Mouse (Mus musculus) adrenal gland, postnatal 36 days (tissue): ENCODE data around the gene Pom121l2. TPM values are rescaled to one million over a fixed set of nuclear protein-coding genes. Genes with fewer than 3 reads are reported as not detected.
A peak's percentile ranks its signal among the peaks of the same experiment; 100 is the strongest.

Source experiments
- DNase-seq, 2 experiments: peaks; one replicate each; pipeline ENCODE4 v3.0.0; 2021; ENCODE audit warnings: mixed read lengths in 1 of 2
- long read RNA-seq, 2 experiments: library from polyadenylated mRNA; stranded (forward); transcript quantifications; one replicate each; pipeline ENCODE4 v2.0.0; 2021; ENCODE audit warnings: borderline sequencing depth in 2 of 2
- total RNA-seq, 2 experiments: library from RNA; stranded (reverse); gene quantifications; 2 replicates each; pipeline ENCODE4 v1.2.3; 2021

The Pom121l2 gene
- not detected for total RNA-seq
- long read RNA-seq, experiment 1: 0 reads
- long read RNA-seq, experiment 2: 0 reads

DNA sequence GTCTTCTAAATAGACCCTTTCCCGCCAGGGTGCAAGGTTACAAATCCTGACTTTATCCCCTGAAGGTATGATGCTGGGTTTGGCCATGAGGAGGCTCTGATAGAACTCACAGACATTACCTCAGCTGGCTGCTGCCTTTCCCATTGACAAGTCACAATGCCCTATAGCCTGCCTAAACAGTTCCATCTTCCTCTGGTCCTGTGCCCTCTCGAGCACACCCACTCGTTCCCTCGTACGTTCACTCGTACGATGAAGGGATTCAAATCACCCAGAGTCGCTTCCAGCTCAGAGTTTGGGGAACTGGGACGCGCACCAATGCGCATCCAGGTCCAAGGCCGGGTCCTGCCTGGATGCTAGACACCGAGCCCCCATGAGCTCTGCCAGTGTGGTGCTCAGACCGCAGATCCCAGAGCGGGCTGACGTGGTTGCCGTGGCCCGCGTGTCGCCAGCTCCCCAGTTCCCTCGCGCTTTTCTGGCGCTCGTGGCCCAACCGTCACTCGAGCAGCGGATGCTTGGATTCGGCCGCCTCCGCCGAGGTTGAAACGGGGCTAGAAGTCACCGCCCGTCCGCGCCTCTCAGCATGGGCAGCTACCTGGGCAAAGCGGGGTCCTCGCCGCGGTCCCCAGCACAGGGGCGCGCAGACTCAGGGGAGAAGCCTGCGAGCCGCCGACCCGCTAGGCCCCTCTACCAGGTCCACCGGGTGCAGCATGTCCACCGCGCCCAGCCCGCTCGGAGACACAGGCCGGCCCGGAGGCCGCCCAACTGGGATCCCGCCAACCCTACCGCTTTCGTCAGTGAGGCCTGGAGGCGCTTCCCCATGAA lies at the start of gene Pom121l2:
Gene Pom121l2 (plus strand): TSS at position 214 of the 822 bp plus-strand sequence.
- peak; percentile 40 to 51 for DNase-seq

- DNase-seq: no peak
Measured at GRCm38 (mm10) chr13:21931740-21932139, 49.3 kb upstream of the Pom121l2 start.

DNA sequence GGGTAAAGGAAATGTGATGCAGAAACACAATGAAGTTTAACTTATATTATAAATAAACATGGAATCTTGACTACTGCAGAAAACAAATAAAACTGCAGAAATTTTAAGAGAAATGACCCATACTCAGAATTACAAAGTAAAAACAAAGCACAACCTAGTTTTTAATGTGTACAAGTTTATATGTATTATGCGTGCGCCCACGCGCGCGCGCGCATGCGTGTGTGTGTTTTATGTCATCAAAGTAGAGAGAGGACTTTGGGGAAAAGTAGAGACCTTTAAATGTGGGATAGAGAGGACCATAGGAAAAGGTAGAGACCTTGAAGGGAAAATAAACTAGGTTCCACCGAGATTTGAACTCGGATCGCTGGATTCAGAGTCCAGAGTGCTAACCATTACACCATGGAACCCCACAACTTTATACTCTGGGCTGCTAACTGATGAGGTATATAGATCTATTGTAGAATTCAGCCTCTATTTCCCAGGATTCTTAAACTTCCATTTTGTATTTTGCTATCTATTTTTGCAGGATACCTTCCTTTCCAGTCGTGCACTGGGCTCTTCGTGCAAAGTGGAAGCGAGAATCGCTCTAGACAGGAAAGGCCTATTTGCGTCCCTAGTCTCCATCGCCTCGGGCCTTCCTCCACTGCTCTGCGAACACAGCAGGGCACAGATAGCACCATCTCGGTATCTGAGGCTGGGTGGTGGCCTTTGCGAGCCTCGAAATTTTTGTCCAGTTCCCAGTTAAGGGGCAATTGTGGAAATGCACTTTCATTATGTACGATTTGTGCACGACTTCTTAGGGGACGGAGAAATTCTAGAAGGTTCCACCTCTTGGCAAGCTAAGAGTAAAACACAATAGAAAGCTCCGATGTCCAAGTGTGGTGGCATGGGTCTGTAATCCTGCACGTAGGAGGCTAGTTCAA lies 47.1 kb upstream of the Pom121l2 start:
- DNase-seq: no peak

- DNase-seq: peak; percentile 68 to 69
Measured at GRCm38 (mm10) chr13:21934982-21935791, 45.8 kb upstream of the Pom121l2 start.

DNA sequence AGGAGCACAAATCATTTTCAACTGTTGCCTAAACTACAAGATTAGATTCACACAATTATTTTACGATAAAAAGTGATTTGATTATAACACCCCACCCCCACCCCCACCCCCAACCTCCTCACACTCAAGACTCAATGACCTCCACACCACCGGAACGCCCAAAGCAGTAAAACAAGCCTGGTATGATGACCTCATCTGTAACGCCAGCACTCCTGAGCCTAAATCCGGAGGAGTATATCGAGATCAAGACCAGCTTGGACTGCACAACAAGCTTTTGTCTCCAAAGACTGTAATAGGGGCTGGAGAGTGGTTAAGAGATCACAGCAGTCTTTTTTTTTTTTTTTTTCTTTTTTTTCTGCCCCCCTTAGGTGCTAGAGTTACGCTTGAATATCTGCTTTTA lies 45.2 kb upstream of the Pom121l2 start:
- no peak for DNase-seq

DNA sequence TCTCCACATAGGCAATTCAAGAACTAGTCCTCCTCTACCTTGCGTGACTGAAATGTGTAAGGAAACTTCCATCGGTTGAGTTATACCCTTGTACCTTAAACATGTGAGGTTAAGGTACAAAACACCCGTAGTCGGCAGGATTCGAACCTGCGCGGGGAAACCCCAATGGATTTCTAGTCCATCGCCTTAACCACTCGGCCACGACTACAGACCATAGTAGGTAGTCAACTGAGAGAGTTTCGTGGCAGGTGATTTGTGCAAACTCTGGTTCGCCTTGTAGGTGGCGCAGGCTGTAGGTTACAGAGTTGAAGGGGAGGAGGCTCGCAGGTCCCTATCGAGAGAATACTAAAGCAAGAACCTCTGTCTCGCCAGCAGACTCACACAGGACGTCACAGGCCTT lies 44.0 kb upstream of the Pom121l2 start:
- peak in 1 of 2 experiments; percentile 5 for DNase-seq

- DNase-seq: peak; percentile 88 to 90
Measured at GRCm38 (mm10) chr13:21940213-21940612, 40.8 kb upstream of the Pom121l2 start.

- DNase-seq: peak; percentile 85 to 90
Measured at GRCm38 (mm10) chr13:21940811-21941321, 40.1 kb upstream of the Pom121l2 start.

DNA sequence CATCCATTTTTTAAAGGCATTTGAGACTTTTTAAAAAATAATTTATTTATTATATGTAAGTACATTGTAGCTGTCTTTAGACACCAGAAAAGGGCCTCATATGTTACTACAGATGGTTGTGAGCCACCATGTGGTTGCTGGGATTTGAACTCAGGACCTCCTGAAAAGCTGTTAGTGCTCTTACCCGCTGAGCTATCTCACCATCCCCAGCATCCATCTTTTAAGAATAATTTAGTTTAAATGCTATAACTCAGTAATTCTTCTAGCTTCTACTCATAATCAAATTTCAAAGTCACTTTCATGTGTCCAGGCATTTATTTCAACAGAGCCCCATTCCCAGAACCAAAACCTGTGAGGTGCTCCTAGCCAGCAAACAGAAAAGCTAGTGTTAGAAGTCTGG lies 37.4 kb upstream of the Pom121l2 start:
- no peak for DNase-seq

DNA sequence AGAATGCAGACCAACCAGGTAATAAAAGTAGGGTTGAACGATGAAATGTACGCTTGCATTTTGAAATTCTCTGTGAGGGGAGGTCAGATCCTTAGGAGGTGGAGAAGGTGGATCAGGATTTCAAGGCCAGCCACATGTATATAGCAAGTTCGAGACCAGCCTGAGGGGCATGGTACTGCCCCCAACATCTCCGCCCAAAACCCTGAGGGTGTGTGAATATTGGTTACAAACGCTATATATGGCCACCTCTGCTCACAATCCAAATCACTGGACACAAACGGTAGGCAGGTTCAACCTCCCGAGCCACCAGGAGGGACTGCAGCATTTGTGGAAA lies 36.4 kb upstream of the Pom121l2 start:
- no peak for DNase-seq

DNA sequence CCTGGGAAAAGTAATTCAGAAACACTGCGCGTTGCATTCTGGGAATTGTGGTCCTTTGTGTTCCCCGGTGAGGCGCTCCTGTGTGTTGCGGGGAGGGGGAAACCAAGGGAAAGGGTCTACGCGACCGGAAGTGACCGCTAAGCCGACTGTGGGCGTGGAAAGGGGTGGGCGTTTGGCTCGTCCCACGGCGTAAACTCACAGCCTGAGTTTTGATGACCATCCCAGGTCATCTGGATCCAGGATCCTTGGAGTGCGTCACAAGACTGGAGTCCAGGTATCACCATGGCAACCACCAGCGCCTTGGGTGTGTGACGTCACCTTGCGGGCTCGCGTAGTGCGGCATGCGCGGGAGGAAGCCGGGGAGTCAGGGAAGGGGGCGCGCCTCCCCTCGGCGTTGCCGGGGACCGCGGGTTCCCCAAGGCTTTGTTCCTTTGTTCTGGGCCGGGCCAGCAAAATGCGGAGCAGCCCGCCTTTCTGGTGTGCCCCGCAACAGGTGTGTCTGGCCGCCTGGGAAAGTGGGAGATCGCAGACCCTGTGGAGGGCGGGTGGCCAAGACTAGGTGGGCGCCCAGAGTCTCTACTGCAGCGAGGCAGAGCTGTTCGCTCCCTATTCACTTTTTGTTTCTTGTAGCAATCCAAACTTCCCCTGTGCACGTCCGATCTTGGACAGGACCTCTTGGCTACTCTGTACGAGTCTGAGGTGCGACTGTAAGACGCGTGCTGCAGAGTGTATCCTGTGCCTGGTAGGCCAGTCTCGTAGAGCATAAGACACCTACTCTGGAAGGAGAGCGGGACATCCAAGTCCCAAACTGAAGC lies 35.9 kb upstream of the Pom121l2 start, which contains the start of gene Zfp184:
Gene Zfp184 (plus strand): TSS at position 169 of the 815 bp plus-strand sequence.
- DNase-seq: peak; percentile 88 to 90

DNA sequence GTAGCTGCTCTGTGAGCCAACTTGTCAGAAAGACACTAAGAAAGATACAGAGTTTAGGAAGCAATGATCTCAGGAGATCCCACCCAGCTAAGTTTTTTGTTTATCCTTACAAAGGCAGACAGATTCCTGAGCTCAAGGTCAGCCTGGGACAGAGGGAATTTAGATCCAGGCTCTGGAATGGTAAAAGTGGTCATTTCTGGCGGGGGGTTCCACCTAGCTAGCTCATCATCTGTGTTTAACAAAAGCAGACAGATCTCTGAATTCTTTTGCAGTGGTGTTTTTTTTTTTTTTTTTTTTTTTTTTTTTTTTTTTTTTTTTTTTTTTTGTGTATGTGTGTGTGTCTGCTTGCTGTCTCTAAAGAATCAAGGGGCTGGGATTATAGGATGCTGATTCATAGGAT lies 11.7 kb upstream of the Pom121l2 start:
- no peak for DNase-seq

- no peak for DNase-seq
Measured at GRCm38 (mm10) chr13:21969816-21970215, 11.2 kb upstream of the Pom121l2 start.

- DNase-seq: no peak
Measured at GRCm38 (mm10) chr13:21971641-21972040, 9.4 kb upstream of the Pom121l2 start.

- DNase-seq: peak; percentile 90 to 94
Measured at GRCm38 (mm10) chr13:21974221-21974725, 6.7 kb upstream of the Pom121l2 start.

DNA sequence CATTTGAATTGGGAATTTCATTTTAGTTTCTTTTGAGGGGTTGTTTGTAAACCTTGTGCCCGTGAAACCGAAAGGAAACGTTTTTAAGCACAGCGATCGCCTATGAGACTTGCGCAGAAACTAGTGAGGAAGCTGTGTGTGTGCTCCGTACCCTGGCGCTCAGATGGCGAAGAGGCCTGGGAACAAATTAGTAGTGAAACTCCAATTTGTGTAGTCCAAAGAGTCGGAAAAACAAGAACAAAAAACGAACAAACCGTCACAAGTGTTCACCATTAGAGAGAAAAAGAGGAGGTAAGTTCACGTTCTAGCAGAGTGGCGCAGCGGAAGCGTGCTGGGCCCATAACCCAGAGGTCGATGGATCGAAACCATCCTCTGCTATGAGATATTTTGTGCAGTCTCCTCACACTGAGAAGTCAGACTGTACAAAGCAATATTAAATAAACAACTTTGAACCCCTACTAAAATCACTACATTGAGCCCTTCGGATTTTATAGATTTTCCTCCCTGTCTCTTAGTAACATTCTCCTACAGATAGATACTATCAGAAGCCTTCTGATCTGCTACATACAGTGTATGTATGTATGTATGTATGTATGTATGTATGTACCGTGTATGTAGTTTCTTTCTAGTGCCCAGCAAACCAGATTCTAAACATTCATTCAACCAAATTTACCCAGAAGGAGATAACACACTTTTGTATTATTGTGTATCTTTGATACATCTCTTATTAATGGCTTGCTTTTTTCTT lies 6.1 kb upstream of the Pom121l2 start:
- peak; percentile 71 to 76 for DNase-seq

GRCm38 (mm10) chr13:21981803-21982193 lies 804 bp downstream of the Pom121l2 start:
- no peak for DNase-seq

DNA sequence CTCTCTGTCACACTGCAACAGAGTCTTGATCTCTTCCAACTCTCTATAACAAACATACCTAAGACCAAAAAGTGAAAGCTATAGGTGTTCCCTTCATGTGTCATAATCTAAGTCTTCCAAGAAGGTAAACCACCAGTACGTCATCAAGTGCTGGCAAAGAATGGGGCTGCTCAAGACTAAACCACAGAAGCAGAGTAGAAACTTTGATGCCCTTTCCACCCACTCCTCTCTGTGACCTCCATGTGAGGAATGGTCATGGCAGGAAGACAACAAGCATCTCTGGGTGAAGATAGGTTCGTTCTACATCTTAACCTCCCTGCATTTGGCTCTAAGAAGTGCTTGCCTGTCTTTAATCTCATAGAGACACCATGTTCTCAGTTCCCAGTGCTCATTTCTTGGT lies 3.5 kb downstream of the Pom121l2 start:
- no peak for DNase-seq

DNA sequence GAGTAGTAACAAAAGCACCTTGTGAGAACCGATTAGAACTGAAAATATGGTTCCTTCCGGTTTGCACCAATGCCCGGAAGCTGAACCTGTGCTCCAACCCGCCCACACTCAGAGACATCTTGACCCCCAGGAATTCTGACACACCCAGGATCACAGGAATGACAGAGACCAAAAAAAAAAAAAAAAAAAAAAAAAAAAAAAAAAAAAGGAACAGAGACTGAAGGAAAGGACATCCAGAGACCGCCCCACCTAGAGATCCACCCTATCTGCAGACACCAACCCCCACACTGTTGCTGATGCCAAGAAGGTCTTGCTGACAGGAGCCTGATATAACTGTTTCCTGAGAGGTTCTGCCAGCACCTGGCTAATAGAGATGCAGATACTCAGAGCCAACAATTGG lies 11.6 kb downstream of the Pom121l2 start:
- DNase-seq: no peak
